Mouse (Mus musculus) hindbrain, embryonic 15.5 days (tissue): ENCODE measurements around the gene Rufy2. TPM values are rescaled to one million over a fixed set of nuclear protein-coding genes. Genes with fewer than 3 reads are reported as not detected.

Source experiments
- ATAC-seq: fragments of 200-750 bp; cut with Nextera tagmentation; 2 replicates; pipeline ENCODE4 v1.8.0; 2017; ENCODE audit warnings: low read depth, moderate number of reproducible peaks, moderate TSS enrichment; ENCODE audit not compliant: low FRiP score
- H3K27ac ChIP-seq: fragments of 300-500 bp; sonication (generic); replicated peaks from 2 replicates; pipeline ENCODE4 v1.5.1; 2015; ENCODE audit warnings: mild to moderate bottlenecking, inconsistent platforms
- H3K27me3 ChIP-seq: fragments of 300-500 bp; sonication (generic); 2 replicates; pipeline ENCODE4 v1.6.1; 2015; ENCODE audit warnings: control low read depth, inconsistent platforms
- H3K36me3 ChIP-seq: fragments of 300-500 bp; sonication (generic); 2 replicates; pipeline ENCODE4 v1.6.1; 2015; ENCODE audit warnings: control low read depth, inconsistent platforms
- H3K4me1 ChIP-seq: fragments of 300-500 bp; sonication (generic); replicated peaks from 2 replicates; pipeline ENCODE4 v1.6.1; 2015; ENCODE audit warnings: control low read depth, inconsistent platforms
- H3K4me2 ChIP-seq: fragments of 300-500 bp; sonication (generic); 2 replicates; pipeline ENCODE4 v1.6.1; 2015; ENCODE audit warnings: moderate library complexity, mild to moderate bottlenecking, inconsistent platforms
- H3K4me3 ChIP-seq: fragments of 300-500 bp; sonication (generic); 2 replicates; pipeline ENCODE4 v1.5.1; 2015; ENCODE audit warnings: mild to moderate bottlenecking, inconsistent platforms
- H3K9ac ChIP-seq: fragments of 300-500 bp; sonication (generic); 2 replicates; pipeline ENCODE4 v1.6.1; 2015; ENCODE audit warnings: inconsistent platforms
- H3K9me3 ChIP-seq: fragments of 300-500 bp; sonication (generic); 2 replicates; pipeline ENCODE4 v1.6.1; 2016; ENCODE audit warnings: control low read depth, inconsistent platforms
- WGBS: fragments of 180-500 bp; shearing (Covaris S2); methylation state at CpG from one replicate; pipeline ENCODE4 v1.1.7; 2015; 5-methylcytosine and 5-hydroxymethylcytosine counted together
- polyA plus RNA-seq: library from polyadenylated mRNA; unstranded; fragments of >200 nt; fragmentation: Nextera tagmentation; extraction: Ambion mirVana; gene quantifications from 2 replicates; pipeline ENCODE4 v1.2.1, GENCODE M21; 2015

Gene Rufy2
- polyA plus RNA-seq, 1 experiment from 2014 or later = 58.5 TPM

DNA sequence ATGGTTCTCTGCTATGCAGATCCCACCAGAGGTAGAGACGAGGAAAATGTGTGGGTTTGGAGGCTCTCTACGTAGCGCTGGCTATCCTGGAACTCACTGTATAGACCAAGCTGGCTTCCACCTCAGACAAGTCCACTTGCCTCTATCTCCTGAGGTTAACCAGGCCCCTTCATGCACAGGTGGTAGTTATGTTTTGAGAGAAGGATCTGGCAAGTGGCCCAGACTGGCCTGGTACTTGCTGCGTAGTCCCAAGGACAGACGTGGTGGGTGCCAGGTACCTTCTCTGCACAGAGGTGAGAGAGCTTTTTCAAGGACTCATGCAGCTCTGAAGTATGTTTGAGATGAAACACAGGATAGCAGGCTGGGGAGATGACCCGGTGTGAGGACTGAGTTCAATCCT is 4.5 kb downstream of the Rufy2 start:
- Histone ChIP-seq H3K9me3 (no peaks in the 10 kb centered on the region), H3K4me2 (no peak overlapping the region), H3K36me3 (peaks cover 37% of the 10 kb centered on the region), H3K27me3 (no peaks in the 10 kb centered on the region), H3K9ac (no peak overlapping the region), H3K4me1 (peaks cover 8% of the 10 kb centered on the region), H3K27ac (no peak overlapping the region), H3K4me3 (no peak overlapping the region)
- ATAC-seq = no peak
- 91% methylated on average over 6 of the region's 6 CpGs for WGBS

DNA sequence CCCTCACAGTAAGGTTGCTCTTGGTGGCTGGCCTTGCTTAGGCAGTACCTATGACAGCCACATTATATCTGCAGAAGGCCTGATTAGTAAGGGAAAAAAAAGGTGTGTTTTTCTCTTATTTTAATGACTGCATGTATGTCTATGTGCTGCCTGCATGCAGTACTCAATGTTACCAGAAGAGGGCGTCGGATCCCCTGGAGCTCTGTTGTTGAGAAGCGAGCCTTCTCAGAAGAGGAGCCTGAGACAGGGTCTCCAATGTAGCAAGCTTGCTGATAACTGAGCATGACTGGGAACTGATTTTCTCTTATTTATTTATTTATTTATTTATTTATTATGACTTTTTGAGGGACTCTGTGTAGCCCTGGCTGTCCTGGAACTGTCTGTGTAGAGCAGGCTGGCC is 7.3 kb downstream of the Rufy2 start:
- Histone ChIP-seq H3K27ac (no peak overlapping the region), H3K27me3 (no peaks in the 10 kb centered on the region), H3K4me1 (no peaks in the 10 kb centered on the region), H3K36me3 (peaks cover 57% of the 10 kb centered on the region), H3K9ac (no peak overlapping the region), H3K4me3 (no peak overlapping the region), H3K9me3 (no peaks in the 10 kb centered on the region), H3K4me2 (no peak overlapping the region)
- 29% methylated on average over 3 of the region's 3 CpGs for WGBS
- ATAC-seq = peak; percentile 27; the same call in 1 of the 2 replicates

DNA sequence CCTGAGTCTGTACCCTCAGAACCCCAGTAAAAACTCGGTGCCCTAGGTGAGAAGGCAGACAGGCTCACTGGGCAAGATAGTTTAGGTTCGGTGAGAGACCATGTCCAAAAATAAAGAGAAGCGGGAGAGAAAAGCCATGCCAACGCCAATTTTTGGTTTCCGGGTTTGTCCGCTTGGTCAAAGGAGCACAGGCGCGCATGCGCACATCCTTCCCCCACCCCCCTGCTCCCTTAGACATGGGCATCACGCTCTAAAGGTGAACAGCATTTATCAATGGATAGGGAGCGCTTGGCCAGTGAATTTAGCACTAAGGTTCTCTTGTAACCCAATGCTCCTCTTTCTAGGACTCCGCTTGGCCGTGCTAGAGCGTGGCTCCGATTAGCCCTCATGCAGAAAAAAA is 10.6 kb downstream of the Rufy2 start:
- Histone ChIP-seq H3K27me3 (no peaks in the 10 kb centered on the region), H3K27ac (no peak overlapping the region), H3K9me3 (no peaks in the 10 kb centered on the region), H3K4me2 (no peak overlapping the region), H3K9ac (no peak overlapping the region), H3K4me3 (no peak overlapping the region), H3K4me1 (no peaks in the 10 kb centered on the region), H3K36me3 (peaks cover 63% of the 10 kb centered on the region)
- no peak for ATAC-seq
- 91% methylated on average over 15 of the region's 15 CpGs for WGBS

DNA sequence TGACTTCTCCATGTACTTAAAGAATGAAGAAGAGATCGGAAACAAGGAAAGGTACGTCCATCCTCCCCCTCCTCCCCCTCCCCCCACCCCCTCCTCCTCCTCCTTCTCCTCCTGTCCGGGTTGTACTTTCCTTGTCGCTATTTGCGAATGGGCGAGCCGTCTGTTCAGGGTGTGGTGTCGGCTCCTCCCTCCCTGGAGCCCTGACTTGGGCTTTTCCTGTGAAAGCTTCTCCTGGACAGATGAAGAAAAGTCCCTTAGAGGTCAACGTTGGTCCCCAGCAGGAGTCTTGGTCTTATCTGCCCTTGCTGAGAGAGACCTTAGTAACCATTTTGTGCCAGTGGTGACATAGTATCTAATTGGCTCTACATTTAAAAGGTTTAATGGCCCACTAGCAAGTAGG is 14.0 kb downstream of the Rufy2 start:
- H3K9me3 ChIP-seq = no peaks in the 10 kb centered on the region
- no peak overlapping the region for H3K4me3 ChIP-seq
- no peak for ATAC-seq
- 86% methylated on average over 5 of the region's 9 CpGs for WGBS
- H3K4me1 ChIP-seq = no peaks in the 10 kb centered on the region
- no peak overlapping the region for H3K9ac ChIP-seq
- peaks cover 82% of the 10 kb centered on the region for H3K36me3 ChIP-seq
- no peak overlapping the region for H3K4me2 ChIP-seq
- H3K27ac ChIP-seq = no peak overlapping the region
- no peaks in the 10 kb centered on the region for H3K27me3 ChIP-seq

DNA sequence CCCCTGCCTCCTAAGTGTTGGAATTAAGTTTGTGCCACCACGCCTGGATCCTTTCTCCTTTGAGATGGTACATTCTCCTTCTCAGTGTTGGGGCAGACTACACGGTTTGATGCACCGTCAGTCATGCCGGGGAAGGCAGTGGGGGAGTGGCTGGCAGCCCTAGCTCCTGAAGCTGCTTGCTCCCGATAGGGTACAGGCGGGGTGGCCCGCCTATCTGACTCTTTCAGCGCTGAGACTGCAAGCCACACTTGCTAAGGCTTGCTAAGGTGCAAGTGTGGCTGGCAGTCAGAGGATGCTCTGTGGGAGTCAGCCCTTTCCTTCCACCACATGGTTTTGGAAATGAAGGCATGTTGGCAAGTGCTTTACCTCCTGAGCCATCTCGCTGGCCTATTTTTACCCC is 20.6 kb downstream of the Rufy2 start:
- no peaks in the 10 kb centered on the region for H3K4me1 ChIP-seq
- no peak overlapping the region for H3K27ac ChIP-seq
- no peak overlapping the region for H3K4me3 ChIP-seq
- no peak for ATAC-seq
- no peak overlapping the region for H3K4me2 ChIP-seq
- 70% methylated on average over 9 of the region's 9 CpGs for WGBS
- H3K36me3 ChIP-seq = peaks cover 88% of the 10 kb centered on the region
- no peaks in the 10 kb centered on the region for H3K27me3 ChIP-seq
- no peak overlapping the region for H3K9ac ChIP-seq
- H3K9me3 ChIP-seq = no peaks in the 10 kb centered on the region

DNA sequence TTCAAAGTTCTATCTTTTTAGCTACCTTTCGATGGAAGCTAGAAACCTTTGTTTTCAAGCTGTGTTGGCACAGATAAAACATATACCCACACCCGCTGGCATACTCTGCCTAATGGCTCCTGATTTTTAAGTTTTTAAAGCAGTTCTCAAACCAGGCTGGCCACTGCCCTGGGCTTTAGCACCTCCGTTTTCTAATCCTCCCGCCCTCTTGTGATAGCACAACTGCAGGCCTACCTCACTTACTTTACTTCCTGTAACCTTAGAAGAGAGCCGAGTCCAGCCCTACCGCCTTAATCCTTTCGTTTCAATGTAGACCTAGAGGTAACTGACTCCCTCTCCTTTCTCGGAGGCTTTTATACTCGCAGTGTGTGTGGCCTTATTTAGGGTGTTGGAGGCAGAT is 23.2 kb downstream of the Rufy2 start:
- 88% methylated on average over 9 of the region's 9 CpGs for WGBS
- Histone ChIP-seq H3K9me3 (no peaks in the 10 kb centered on the region), H3K4me2 (no peak overlapping the region), H3K36me3 (peaks cover 90% of the 10 kb centered on the region), H3K27ac (no peak overlapping the region), H3K9ac (no peak overlapping the region), H3K4me3 (no peak overlapping the region), H3K27me3 (no peaks in the 10 kb centered on the region), H3K4me1 (no peaks in the 10 kb centered on the region)
- no peak for ATAC-seq

DNA sequence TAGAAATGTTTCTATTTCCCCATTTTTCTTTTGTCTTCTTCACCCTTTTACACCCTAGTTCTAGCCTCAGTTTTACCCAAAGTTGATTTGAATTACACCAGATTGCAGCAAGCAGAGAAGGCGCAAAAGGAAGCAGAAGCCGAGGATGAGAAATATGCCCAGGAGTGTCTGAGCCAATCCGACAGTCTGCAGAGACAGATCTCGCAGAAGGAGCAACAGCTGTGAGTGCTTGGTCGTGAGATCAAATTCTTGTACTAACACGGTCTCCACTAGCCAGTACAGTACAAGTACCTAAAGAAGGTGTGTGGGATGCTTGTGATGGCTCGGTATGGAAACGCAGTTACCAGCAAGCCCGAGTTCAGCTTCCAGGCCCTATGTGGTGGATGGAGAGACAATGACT is 24.5 kb downstream of the Rufy2 start:
- Histone ChIP-seq H3K9ac (no peak overlapping the region), H3K4me1 (no peaks in the 10 kb centered on the region), H3K27me3 (no peaks in the 10 kb centered on the region), H3K4me2 (no peak overlapping the region), H3K4me3 (no peak overlapping the region), H3K27ac (no peak overlapping the region), H3K9me3 (no peaks in the 10 kb centered on the region), H3K36me3 (peaks cover 91% of the 10 kb centered on the region)
- ATAC-seq = no peak
- 91% methylated on average over 9 of the region's 9 CpGs for WGBS

DNA sequence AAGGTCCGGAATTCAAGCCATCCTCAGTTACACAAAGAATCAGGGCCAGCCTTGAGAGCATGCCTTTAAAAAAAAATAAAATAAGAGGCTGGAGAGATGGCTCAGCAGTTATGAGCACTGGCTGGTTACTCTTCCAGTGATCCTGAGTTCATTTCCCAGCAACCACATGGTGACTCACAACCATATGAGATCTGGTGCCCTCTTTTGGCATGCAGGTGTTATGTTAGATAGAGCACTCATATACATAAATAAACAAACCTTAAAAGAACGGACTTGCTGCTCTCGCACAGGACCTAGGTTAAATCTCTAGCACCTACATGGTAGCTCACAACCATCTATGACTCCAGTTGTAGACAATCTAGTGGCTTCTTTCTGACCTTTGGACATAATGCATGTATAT is 28.2 kb downstream of the Rufy2 start:
- Histone ChIP-seq H3K4me2 (no peak overlapping the region), H3K27ac (no peak overlapping the region), H3K4me3 (no peak overlapping the region), H3K9me3 (no peaks in the 10 kb centered on the region), H3K36me3 (peaks cover 94% of the 10 kb centered on the region), H3K9ac (no peak overlapping the region), H3K27me3 (no peaks in the 10 kb centered on the region), H3K4me1 (no peaks in the 10 kb centered on the region)
- WGBS = 70% methylated on average over 3 of the region's 3 CpGs
- ATAC-seq = no peak

DNA sequence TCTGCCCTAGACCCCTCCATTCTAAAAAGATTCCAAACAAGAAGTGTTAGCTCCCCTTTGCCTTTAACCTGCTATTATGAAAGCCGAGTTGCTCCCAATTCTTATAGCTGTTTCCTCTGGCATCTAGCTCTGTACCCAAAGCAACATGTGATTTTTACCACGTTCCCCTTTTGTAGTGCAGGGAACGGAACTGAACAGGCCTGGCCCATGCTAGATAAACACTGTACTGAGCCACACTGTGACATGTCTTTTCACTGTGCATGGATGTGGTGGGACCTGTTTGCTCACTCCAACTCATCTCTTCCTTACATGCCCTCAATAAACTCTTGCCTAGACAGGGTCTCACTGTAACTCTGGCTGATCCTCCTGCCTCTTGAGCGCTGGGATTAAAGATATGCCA is 30.2 kb downstream of the Rufy2 start:
- ATAC-seq = 0 out of 2 replicates have a peak, but pooled peaks have one; percentile 4

DNA sequence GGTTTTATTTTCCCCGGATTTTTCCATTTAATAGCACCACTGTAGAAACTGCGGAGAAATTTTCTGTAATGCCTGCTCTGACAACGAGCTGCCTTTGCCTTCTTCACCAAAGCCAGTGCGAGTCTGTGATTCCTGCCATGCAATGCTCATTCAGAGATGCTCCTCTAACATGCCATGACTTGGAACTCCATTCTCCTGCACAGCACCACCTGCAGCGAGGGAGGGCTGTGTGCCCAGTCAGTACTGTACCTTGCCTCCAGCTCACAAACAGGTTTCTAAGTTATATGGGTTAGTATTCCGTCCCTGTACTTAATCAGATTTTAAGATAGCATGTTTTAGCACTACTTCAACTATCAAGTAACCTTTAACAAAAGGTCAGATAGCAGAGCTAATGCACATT is 31.5 kb downstream of the Rufy2 start:
- H3K4me1 ChIP-seq = no peaks in the 10 kb centered on the region
- H3K4me2 ChIP-seq = no peak overlapping the region
- H3K9ac ChIP-seq = no peak overlapping the region
- no peak overlapping the region for H3K27ac ChIP-seq
- no peaks in the 10 kb centered on the region for H3K27me3 ChIP-seq
- no peak overlapping the region for H3K4me3 ChIP-seq
- no peak for ATAC-seq
- peaks cover 92% of the 10 kb centered on the region for H3K36me3 ChIP-seq
- H3K9me3 ChIP-seq = no peaks in the 10 kb centered on the region
- 83% methylated on average over 6 of the region's 6 CpGs for WGBS

More for the DNA sequence above, 30.2 kb downstream of the Rufy2 start:
- Histone ChIP-seq H3K4me3 (no peak overlapping the region), H3K4me2 (no peak overlapping the region), H3K27ac (no peak overlapping the region), H3K27me3 (no peaks in the 10 kb centered on the region), H3K4me1 (no peaks in the 10 kb centered on the region), H3K36me3 (peaks cover 93% of the 10 kb centered on the region), H3K9ac (no peak overlapping the region), H3K9me3 (no peaks in the 10 kb centered on the region)
- 88% methylated on average over 4 of the region's 4 CpGs for WGBS

DNA sequence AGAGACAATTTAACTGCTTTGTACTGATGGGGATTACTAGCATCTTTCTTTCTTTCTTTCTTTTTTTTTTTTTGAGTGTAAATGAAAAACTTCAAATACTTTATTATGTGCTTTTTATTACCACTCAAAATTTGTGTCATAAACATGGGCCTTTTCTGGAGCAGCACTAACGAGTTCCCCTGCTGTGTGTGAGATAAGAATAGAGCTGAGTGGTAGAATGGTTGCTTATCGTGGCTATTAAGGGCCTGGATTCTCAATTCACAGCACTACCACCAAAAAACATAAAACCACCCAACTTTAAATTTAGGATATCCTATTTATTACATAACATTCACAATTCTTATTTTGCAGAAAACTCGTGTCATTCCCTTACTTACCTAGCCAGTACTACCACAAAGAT is 33.5 kb downstream of the Rufy2 start:
- H3K9ac ChIP-seq = no peak overlapping the region
- ATAC-seq = no peak
- peaks cover under 1% of the 10 kb centered on the region for H3K4me1 ChIP-seq
- H3K27me3 ChIP-seq = no peaks in the 10 kb centered on the region
- H3K4me2 ChIP-seq = no peak overlapping the region
- no peaks in the 10 kb centered on the region for H3K9me3 ChIP-seq
- no peak overlapping the region for H3K27ac ChIP-seq
- peaks cover 86% of the 10 kb centered on the region for H3K36me3 ChIP-seq
- no peak overlapping the region for H3K4me3 ChIP-seq
- 81% methylated on average over 3 of the region's 3 CpGs for WGBS

DNA sequence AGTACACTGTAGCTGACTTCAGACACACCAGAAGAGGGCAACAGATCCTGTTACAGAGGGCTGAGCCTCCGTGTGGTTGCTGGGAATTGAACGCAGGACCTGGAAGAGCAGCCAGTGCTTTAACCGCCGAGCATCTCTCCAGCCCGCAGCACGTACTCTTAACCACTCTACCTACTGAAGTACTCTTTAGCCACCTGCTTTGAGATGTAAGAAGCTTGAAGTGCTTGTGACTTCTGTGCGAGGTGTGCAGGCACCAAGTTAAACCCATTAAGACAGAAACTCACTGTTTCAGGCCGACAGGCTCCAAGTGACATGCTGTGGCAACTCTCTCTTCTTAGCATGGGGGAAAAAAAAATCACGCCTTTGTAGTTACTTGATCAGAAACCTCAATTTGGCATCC is 34.1 kb downstream of the Rufy2 start:
- Histone ChIP-seq H3K4me3 (no peak overlapping the region), H3K4me2 (no peak overlapping the region), H3K4me1 (peaks cover 6% of the 10 kb centered on the region), H3K9me3 (no peaks in the 10 kb centered on the region), H3K27me3 (no peaks in the 10 kb centered on the region), H3K9ac (no peak overlapping the region), H3K36me3 (peaks cover 80% of the 10 kb centered on the region), H3K27ac (no peak overlapping the region)
- no peak for ATAC-seq
- 88% methylated on average over 9 of the region's 9 CpGs for WGBS

DNA sequence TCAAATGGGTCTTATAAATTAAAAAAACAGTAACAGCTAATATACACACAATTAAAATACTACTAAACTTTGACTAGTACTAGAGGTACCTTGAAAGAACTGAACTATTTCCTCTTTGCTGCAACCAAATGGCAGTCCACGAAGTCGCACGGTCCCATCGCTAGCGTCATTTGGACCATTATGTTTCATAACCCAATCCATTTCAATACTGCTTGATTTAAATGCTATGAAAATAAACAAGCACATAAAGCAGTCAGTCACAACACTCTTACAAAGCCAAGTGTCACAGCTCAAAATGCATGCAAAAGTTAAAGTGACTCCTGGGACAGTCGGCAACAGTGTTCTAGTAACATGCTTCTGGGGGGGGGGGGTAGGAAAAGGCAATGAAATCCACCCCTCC is 39.3 kb downstream of the Rufy2 start:
- no peak for ATAC-seq
- H3K9me3 ChIP-seq = no peaks in the 10 kb centered on the region
- H3K27me3 ChIP-seq = no peaks in the 10 kb centered on the region
- no peak overlapping the region for H3K27ac ChIP-seq
- 73% methylated on average over 6 of the region's 6 CpGs for WGBS
- peaks cover 32% of the 10 kb centered on the region for H3K4me1 ChIP-seq
- no peak overlapping the region for H3K9ac ChIP-seq
- 0 out of 2 replicates have a peak overlapping the region, but pooled peaks have one; percentile 2 for H3K4me2 ChIP-seq
- H3K4me3 ChIP-seq = no peak overlapping the region
- H3K36me3 ChIP-seq = peaks cover 32% of the 10 kb centered on the region
